8 mouse cellular contexts compared by ENCODE assay signal in genomic region chr5:100039602-100040142, GRCm38 (mm10). TPM values are rescaled to one million over a fixed set of nuclear protein-coding genes. Genes with fewer than 3 reads are reported as not detected.
DNase-seq lines count a peak whose midpoint lies in the region; ATAC-seq lines count a peak whose summit lies in the region.

TSS of gene Hnrnpdl (minus strand) at chr5:100039664.
TSS of gene Enoph1 (plus strand) at chr5:100039985.

- DNase-seq in Muller cell, postnatal 12 days (ENCODE audit: inconsistent ontology term): peak; percentile 98
- peak; percentile 94 for DNase-seq in cerebellum, adult 9-11 months
- DNase-seq in frontal cortex, postnatal 10 days (ENCODE audit: low spot score in 2 of 2): peak; percentile 93 to 95
- DNase-seq in layer of hippocampus, postnatal 25 days (ENCODE audit: extremely low spot score in 1 of 2, low spot score in 1 of 2): peak; percentile 92 to 94
- DNase-seq in lung, postnatal 25 days (ENCODE audit: low spot score): peak; percentile 91
- peak; percentile 95 for DNase-seq in retina, embryonic 14.5 days (ENCODE audit: low spot score)
- DNase-seq in thymus, postnatal 4 days: peak; percentile 97

- peak within 1 kb of the TSS; percentile 99 for H3K27ac ChIP-seq in hindbrain, embryonic 12.5 days

- peaks cover 14% of the 10 kb centered on the region for H3K36me3 ChIP-seq in hindbrain, embryonic 12.5 days

- WGBS in hindbrain, embryonic 12.5 days: under 1% methylated on average over 57 of the region's 57 CpGs

- H3K4me3 ChIP-seq in hindbrain, embryonic 12.5 days: peak within 1 kb of the TSS; percentile 96

- no peaks in the 10 kb centered on the region for H3K9me3 ChIP-seq in hindbrain, embryonic 12.5 days (replicated peaks)

- H3K4me2 ChIP-seq in hindbrain, embryonic 12.5 days (replicated peaks): peak within 1 kb of the TSS; percentile 73

- H3K27me3 ChIP-seq in hindbrain, embryonic 12.5 days: no peaks in the 10 kb centered on the region

- peak within 1 kb of the TSS; percentile 99 for H3K9ac ChIP-seq in hindbrain, embryonic 12.5 days

- peaks cover 26% of the 10 kb centered on the region for H3K4me1 ChIP-seq in hindbrain, embryonic 12.5 days

- ATAC-seq in hindbrain, embryonic 12.5 days (ENCODE audit: low FRiP score): peak; percentile 92

RNA-seq across cellular contexts. Expression of gene Hnrnpdl, which starts in this region (rescaled TPM):
- 258 and 273 TPM in 2 replicates for polyA plus RNA-seq in hindbrain, embryonic 12.5 days (2016; fragmentation: Nextera tagmentation; extraction: Ambion mirVana)
- 100 to 1,000 TPM; 161 to 197 TPM for total RNA-seq in layer of hippocampus, postnatal 25 days (2021)

RNA-seq across cellular contexts. Expression of gene Enoph1, which starts in this region (rescaled TPM):
- 38.0 and 39.2 TPM in 2 replicates for polyA plus RNA-seq in hindbrain, embryonic 12.5 days (2016; fragmentation: Nextera tagmentation; extraction: Ambion mirVana)
- 10 to 100 TPM; 50.2 to 54.9 TPM for total RNA-seq in layer of hippocampus, postnatal 25 days (2021)

Comparison
In these comparisons a context has a peak if more than half of its experiments do, and no peak if none do; other contexts are left out.
1. Peak in every context shown above with its lines: DNase-seq, ATAC-seq, H3K4me3 ChIP-seq and H3K27ac ChIP-seq.